ENCODE assay signal across 19 mouse cellular contexts in the genomic region with DNA sequence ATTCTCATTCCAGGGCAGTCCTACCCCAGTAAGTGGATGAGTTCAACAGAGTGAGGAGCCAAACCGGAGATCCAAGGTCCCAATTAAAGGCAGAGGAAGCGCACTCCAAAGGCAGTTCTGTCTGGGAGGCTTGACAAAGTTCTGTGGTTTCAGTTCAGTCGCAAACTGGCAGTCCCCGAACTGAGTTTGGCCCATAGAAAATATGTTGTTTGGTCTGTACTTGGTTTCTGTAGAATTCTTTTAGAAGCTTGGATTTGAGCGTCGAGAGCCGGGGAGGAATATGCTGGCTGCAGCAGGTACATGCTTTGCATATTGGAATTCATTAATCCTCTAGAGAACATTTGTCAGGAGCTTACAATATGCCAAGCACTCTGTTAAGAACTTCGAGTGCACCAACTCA.
DNase-seq lines count a peak whose midpoint lies in the region; ATAC-seq and TF ChIP-seq lines count a peak whose summit lies in the region.
"Had no signal": no experiment of that assay in that cellular context is flagged by ENCODE, and none has a peak within 500 bp of the region (broad histone marks: within the 10 kb centered on the region; RNA-seq: fewer than 3 reads in every experiment).

No protein-coding gene starts in this region.

- no peak overlapping the region for H3K4me2 ChIP-seq in heart, embryonic 12.5 days
- H3K4me2 ChIP-seq in lung, postnatal 0 days (replicated peaks; ENCODE audit: low read depth, low read length) = no peak overlapping the region
- no peak overlapping the region for H3K4me2 ChIP-seq in hindbrain, embryonic 16.5 days (ENCODE audit: low read length)
- H3K4me2 ChIP-seq: hindbrain, embryonic 15.5 days; limb, embryonic 12.5 days; liver, embryonic 13.5 days had no signal

- H3K4me1 ChIP-seq in heart, embryonic 12.5 days (replicated peaks) = no peaks in the 10 kb centered on the region
- H3K4me1 ChIP-seq in lung, postnatal 0 days (ENCODE audit: insufficient read depth, low read depth, low read length) = no peaks in the 10 kb centered on the region
- H3K4me1 ChIP-seq in hindbrain, embryonic 16.5 days (ENCODE audit: control insufficient read depth, insufficient read depth, low read depth, low read length) = no peaks in the 10 kb centered on the region
- H3K4me1 ChIP-seq: hindbrain, embryonic 15.5 days; limb, embryonic 12.5 days; liver, embryonic 13.5 days had no signal

- H3K9ac ChIP-seq in heart, embryonic 12.5 days = no peak overlapping the region
- H3K9ac ChIP-seq in lung, postnatal 0 days (replicated peaks; ENCODE audit: low read depth) = no peak overlapping the region
- no peak overlapping the region for H3K9ac ChIP-seq in hindbrain, embryonic 16.5 days (ENCODE audit: low read depth, low read length)
- H3K9ac ChIP-seq: hindbrain, embryonic 15.5 days; limb, embryonic 12.5 days; liver, embryonic 13.5 days had no signal

- no peak for TF ChIP-seq CTCF in lung, postnatal 0 days (IDR thresholded peaks at IDR 0.05)
- TF ChIP-seq CTCF in gastrocnemius, adult 2 months (IDR thresholded peaks at IDR 0.05) = no peak

- TF ChIP-seq EP300 in lung, postnatal 0 days (IDR thresholded peaks at IDR 0.05) = no peak

- H3K27ac ChIP-seq in heart, embryonic 12.5 days (ENCODE audit: poor library complexity, severe bottlenecking) = no peak overlapping the region
- H3K27ac ChIP-seq in lung, postnatal 0 days (ENCODE audit: low read length) = no peak overlapping the region
- no peak overlapping the region for H3K27ac ChIP-seq in gastrocnemius, adult 2 months
- H3K27ac ChIP-seq in hindbrain, embryonic 16.5 days (ENCODE audit: low read depth, low read length) = no peak overlapping the region
- H3K27ac ChIP-seq: hindbrain, embryonic 15.5 days; limb, embryonic 12.5 days; liver, embryonic 13.5 days had no signal

- intact Hi-C loops in gastrocnemius, adult 2 months (cut with DNase I) = no loop called here

- H3K27me3 ChIP-seq in heart, embryonic 12.5 days (replicated peaks) = no peaks in the 10 kb centered on the region
- H3K27me3 ChIP-seq in lung, postnatal 0 days (replicated peaks; ENCODE audit: insufficient read depth, low read length) = no peaks in the 10 kb centered on the region
- H3K27me3 ChIP-seq in hindbrain, embryonic 16.5 days (replicated peaks; ENCODE audit: control insufficient read depth, insufficient read depth, low read length) = no peaks in the 10 kb centered on the region
- H3K27me3 ChIP-seq: hindbrain, embryonic 15.5 days; limb, embryonic 12.5 days; liver, embryonic 13.5 days; Patski had no signal

- no peak for ATAC-seq in heart, embryonic 12.5 days (ENCODE audit: insufficient number of reproducible peaks, low FRiP score)
- ATAC-seq in lung, postnatal 0 days = no peak
- ATAC-seq in hindbrain, embryonic 16.5 days = no peak
- ATAC-seq: midbrain, embryonic 16.5 days; Patski had no signal

- H3K4me3 ChIP-seq in heart, embryonic 12.5 days = no peak overlapping the region
- no peak overlapping the region for H3K4me3 ChIP-seq in lung, postnatal 0 days (ENCODE audit: low read depth, low read length)
- 0 out of 2 replicates have a peak overlapping the region, but pooled peaks have one; percentile 13 for H3K4me3 ChIP-seq in gastrocnemius, adult 2 months
- H3K4me3 ChIP-seq in hindbrain, embryonic 16.5 days (ENCODE audit: low read length) = no peak overlapping the region
- H3K4me3 ChIP-seq: hindbrain, embryonic 15.5 days; limb, embryonic 12.5 days; liver, embryonic 13.5 days had no signal

- 82% methylated on average over 8 of the region's 8 CpGs for WGBS in heart, embryonic 12.5 days
- WGBS in lung, postnatal 0 days = 78% methylated on average over 8 of the region's 8 CpGs
- 75% methylated on average over 8 of the region's 8 CpGs for WGBS in hindbrain, embryonic 16.5 days

- H3K36me3 ChIP-seq in heart, embryonic 12.5 days = no peaks in the 10 kb centered on the region
- no peaks in the 10 kb centered on the region for H3K36me3 ChIP-seq in lung, postnatal 0 days (ENCODE audit: insufficient read depth, low read length)
- no peaks in the 10 kb centered on the region for H3K36me3 ChIP-seq in hindbrain, embryonic 16.5 days (ENCODE audit: control insufficient read depth, insufficient read depth, low read length)
- H3K36me3 ChIP-seq: hindbrain, embryonic 15.5 days; limb, embryonic 12.5 days; liver, embryonic 13.5 days had no signal

- DNase-seq in heart, adult 11 months = peak; percentile 91
- DNase-seq in lung, postnatal 10 days = peak; percentile 12
- no peak for DNase-seq in lung, postnatal 0 days (ENCODE audit: low spot score)
- DNase-seq in gastrocnemius, adult 2 months = peak; percentile 40
- peak; percentile 38 to 39 for DNase-seq in layer of hippocampus, postnatal 36 days
- DNase-seq in cerebellum, postnatal 10 days = no peak
- DNase-seq: adrenal gland, postnatal 25 days; cerebellum, postnatal 14 days; embryo, embryonic 11 days; kidney, adult 11 months; kidney, postnatal 25 days; liver, embryonic 13.5 days; thymus, postnatal 36 days had no signal

- H3K9me3 ChIP-seq in heart, embryonic 12.5 days (replicated peaks) = 0 out of 2 replicates have a peak, but pooled peaks cover 2% of the 10 kb centered on the region
- no peaks in the 10 kb centered on the region for H3K9me3 ChIP-seq in lung, postnatal 0 days (ENCODE audit: low read length)
- no peaks in the 10 kb centered on the region for H3K9me3 ChIP-seq in hindbrain, embryonic 16.5 days (ENCODE audit: control insufficient read depth, low read length)
- H3K9me3 ChIP-seq: hindbrain, embryonic 15.5 days; limb, embryonic 12.5 days; liver, embryonic 13.5 days had no signal

Comparison
In these comparisons a context has a peak if more than half of its experiments do, and no peak if none do; other contexts are left out.
1. DNase-seq: peak in heart, adult 11 months (single experiment), lung, postnatal 10 days (single experiment), gastrocnemius, adult 2 months (single experiment) and layer of hippocampus, postnatal 36 days (2 of 2); none in lung, postnatal 0 days (single experiment) and cerebellum, postnatal 10 days (0 of 2).